Mouse (Mus musculus): Measurements from ENCODE around the gene Brf1.

GRCm38 (mm10) chr12:112932647-112933046 lies 67.9 kb downstream of the Brf1 start:
- TF ChIP-seq CTCF (IDR thresholded peaks at IDR 0.05; ENCODE audit: low read depth, low read length), result no peak
- no peak for TF ChIP-seq POLR2A (IDR thresholded peaks at IDR 0.05; ENCODE audit: borderline replicate concordance, low read depth, low read length)

Measured in bone marrow macrophage, adult 2 months (primary cell).